Mouse (Mus musculus) left cerebral cortex, postnatal 25 days (tissue): Measurements from ENCODE around the gene Kif21b. TPM values are rescaled to one million over a fixed set of nuclear protein-coding genes. Genes with fewer than 3 reads are reported as not detected.

Experiments
- DNase-seq, 2 experiments: peaks; one replicate each; pipeline ENCODE4 v3.0.0; 2022; ENCODE audit warnings: low spot score in 2 of 2, mixed read lengths in 1 of 2
- intact Hi-C: fragments of 180-260 bp; cut with DNase I; formaldehyde crosslinking; loops from one replicate; pipeline ENCODE4 v1.15.1; 2025
- total RNA-seq, 2 experiments: library from RNA; stranded (reverse); gene quantifications; 2 replicates each; pipeline ENCODE4 v1.2.3; 2021

Gene Kif21b
- total RNA-seq, 2 experiments from 2014 or later, result 68.4 to 73.0 TPM

DNA sequence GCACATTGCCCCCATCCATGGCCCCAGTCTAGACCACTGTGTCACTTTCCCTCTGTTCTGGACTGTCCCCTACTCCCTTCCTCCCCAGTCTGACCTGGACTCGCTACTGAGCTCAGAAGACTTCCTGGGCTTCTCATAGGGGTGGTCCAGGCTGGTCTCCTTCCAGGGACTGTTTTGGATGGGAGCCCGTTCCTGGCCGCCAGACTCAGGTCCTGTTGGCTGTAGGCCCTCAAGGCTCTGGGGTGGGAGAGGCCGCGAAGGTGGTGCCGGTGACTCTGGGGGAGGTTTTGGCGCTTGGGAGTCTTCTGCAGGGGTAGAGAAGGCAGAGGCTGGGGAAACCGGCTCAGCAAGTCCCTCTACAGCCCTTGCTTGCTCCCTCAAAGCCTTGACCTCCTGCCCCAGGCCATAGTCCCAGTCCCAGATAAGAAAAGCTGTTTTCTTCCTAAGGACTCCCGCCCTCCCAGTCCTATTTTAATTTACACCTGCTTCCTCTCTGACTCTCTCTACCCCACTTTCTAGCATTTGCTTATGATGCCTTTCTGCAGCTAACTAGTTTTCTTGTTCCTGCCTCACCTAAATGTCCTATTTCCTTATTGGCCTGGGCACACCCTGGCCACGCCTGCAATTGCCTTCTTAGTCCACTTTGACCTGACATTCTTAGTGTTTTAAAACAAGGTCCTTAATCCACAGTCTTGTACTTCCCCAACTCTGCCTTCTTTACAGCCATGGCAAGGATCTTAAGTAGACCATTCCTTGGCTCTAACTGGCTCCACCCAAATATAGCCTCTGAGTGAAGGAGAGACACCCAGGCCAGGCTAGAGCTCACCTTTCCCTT lies 89.1 kb downstream of the Kif21b start:
- DNase-seq, result no peak
- intact Hi-C loops, result no loop called here

- intact Hi-C loops, result no loop called here
- no peak for DNase-seq
Measured at GRCm38 (mm10) chr1:136222386-136222785, 91.2 kb downstream of the Kif21b start.

GRCm38 (mm10) chr1:136223758-136224342 lies 92.7 kb downstream of the Kif21b start:
- intact Hi-C loops, result no loop called here
- DNase-seq, result no peak

DNA sequence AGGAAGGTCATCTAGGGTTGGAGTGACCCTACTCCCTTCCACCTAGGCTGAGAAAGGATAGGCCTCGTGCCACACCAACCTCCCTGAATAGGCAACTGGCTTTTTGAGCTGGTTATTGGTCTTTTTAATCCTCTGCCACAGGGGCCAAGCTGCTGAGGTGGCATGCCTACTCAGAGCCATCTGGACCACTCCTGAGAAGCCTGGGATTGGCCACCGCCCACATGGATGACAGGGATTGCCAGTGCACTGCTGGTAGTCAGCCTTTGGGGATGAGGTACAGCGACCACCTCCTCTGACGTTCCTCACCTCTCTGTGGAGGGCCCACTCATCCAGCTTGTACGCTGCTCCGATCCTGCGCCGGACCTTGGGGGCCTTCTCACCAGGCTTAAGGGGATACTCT lies 94.7 kb downstream of the Kif21b start:
- intact Hi-C loops, result no loop called here

GRCm38 (mm10) chr1:136226626-136227025 lies 95.4 kb downstream of the Kif21b start:
- no peak for DNase-seq
- intact Hi-C loops, result no loop called here

More for the DNA sequence above, 94.7 kb downstream of the Kif21b start:
- DNase-seq, result no peak

Other genes starting within 250 kb of the Kif21b start
- under 1 TPM; 0.21 to 0.50 TPM for gene Pkp1, start 212.2 kb upstream of the Kif21b start, total RNA-seq
- 10 to 100 TPM in 1 of 2 experiments, 1 to 10 TPM in 1; 9.2 to 11.4 TPM for gene Igfn1, start 125.0 kb upstream of the Kif21b start, total RNA-seq
- 10 to 100 TPM; 63.3 to 65.0 TPM for gene Tmem9, start 123.2 kb upstream of the Kif21b start, total RNA-seq
- 1 to 10 TPM in 1 of 2 experiments, under 1 TPM in 1; 0.87 to 1.9 TPM for gene Ascl5, start 80.6 kb upstream of the Kif21b start, total RNA-seq
- gene Cacna1s, start 78.6 kb upstream of the Kif21b start, total RNA-seq, result 1 to 10 TPM; 2.3 to 2.6 TPM
- gene Mroh3, start 81.4 kb downstream of the Kif21b start, total RNA-seq, result 1 to 10 TPM; 2.0 to 2.1 TPM
- gene Inava, start 102.9 kb downstream of the Kif21b start, total RNA-seq, result 1 to 10 TPM; 2.9 to 3.1 TPM
- gene Gpr25, start 129.5 kb downstream of the Kif21b start, total RNA-seq, result 1 to 10 TPM; 5.4 to 7.3 TPM
- gene Camsap2, start 214.7 kb downstream of the Kif21b start, total RNA-seq, result 100 to 1,000 TPM; 135 to 137 TPM